Mouse (Mus musculus): Measurements from ENCODE around the gene Ppm1l.

- no peak for TF ChIP-seq GATA1 (IDR thresholded peaks at IDR 0.05; ENCODE audit: borderline replicate concordance, low read length)
- TF ChIP-seq FLI1 (IDR thresholded peaks at IDR 0.05; ENCODE audit: low read length) = no peak
Observed at GRCm38 (mm10) chr3:69454330-69454729, 137.7 kb downstream of the Ppm1l start.

Measured in megakaryocyte, embryonic 14.5 days (primary cell).